Mouse (Mus musculus): ENCODE data around the gene Rbm3.
"Not testable (repeated sequence)": the region's sequence is repeated elsewhere in the genome, so short reads cannot be mapped to it uniquely, and the experiment has no call there.

Rbm3 gene

DNA sequence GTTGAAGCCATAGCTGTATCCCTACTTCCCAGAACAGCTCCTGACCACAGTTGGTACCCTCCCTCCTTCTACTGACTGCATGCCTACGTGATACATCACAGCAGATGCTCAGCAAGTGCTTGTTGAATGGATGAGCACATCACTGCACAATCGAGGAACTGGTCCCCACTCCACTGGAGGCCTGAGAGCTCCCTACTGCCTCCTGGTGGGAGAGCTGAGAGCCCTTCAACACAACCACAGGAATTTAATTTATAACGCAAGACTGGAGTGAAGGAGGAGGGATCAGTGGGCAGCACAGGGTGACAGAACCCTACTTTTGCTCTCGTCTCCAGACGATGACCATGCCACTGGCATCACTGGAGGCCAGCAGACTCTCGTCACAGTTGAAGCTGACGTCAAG is 20.4 kb downstream of the Rbm3 start:
- no peak for DNase-seq

DNA sequence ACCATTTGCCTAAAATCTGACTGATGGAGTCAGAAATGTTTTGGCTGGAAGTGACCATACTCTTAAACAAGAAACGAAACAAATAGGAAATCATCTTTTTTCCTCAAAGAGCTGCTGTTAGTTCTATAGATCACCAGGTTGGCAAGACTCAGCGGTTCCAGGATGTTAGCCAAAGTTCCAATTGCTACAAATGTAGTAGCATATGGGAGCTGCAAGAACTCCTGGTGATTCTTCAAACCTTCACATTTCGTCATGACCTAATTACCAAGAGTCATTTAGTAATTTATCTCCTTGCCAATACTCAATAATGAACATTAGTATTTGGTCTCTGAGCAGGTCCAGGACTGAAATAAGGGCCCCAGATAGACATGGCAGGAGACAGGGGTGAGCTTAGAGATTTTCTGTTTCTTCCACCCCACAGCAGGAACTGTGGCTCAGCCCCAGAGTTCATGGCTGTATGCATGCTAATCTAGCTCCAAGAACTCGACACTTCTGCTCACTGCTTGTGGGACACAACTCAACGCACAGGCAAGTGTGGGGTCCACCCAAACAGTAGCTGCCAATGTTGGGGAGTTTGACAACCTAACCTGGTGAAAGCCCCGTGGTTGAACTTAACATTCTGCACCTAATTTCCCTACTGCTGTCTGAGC is 21.7 kb downstream of the Rbm3 start:
- DNase-seq = peak; percentile 53 to 72

DNA sequence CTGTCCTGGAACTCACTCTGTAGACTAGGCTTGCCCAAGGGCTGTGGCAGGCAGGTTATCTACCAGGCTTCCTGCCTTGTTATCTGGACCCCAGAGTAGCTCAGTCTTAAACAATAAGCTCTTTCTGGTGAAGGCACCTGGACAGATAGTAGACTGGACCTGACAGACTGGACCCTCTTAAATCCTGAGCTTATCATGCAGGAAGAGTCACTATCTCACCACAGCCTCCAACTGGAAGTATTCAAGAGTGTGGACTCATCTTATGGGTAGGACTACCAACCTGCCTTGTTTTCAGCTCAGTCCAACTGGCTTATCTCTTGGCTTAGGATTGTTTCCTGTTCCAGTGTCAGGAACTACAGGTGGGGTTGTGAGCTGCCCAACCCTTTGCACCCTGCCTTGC is 28.4 kb downstream of the Rbm3 start:
- DNase-seq = no peak

DNA sequence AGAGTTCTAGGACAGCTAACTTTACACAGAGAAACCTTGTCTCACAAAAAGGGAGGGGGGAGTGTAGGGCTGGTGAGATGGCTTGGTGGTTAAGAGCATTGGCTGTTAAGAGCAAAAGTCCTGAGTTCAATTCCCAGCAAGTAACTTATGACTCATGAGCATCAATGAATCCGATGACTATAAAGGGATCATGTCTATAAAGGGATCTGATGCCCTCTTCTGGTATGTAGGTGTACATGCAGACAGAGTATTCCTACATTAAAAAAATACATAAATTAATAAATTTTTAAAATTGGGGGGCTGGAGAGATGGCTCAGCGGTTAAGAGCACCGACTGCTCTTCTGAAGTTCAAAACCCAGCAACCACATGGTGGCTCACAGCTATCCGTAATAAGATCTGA is 30.4 kb downstream of the Rbm3 start:
- no peak for DNase-seq

DNA sequence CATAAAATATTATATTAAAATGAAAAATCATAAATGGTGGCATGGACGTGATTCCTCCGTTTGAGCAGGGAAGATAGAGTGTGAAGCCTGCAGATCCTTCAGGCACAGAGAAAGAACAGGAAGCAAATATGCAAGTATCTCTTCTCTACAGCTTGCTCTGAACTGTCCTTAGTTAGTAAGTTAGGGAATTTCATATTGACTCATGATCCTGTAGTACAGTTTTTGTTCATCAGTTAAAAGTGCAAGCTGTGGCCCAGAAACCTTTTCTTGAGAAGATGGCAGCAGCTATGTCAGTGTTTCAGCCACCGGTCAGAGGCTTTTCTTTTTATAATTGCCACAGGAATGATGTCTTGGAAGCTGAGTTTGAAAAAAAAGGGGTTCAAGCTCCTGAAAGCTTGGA is 40.7 kb downstream of the Rbm3 start:
- DNase-seq = no peak

DNA sequence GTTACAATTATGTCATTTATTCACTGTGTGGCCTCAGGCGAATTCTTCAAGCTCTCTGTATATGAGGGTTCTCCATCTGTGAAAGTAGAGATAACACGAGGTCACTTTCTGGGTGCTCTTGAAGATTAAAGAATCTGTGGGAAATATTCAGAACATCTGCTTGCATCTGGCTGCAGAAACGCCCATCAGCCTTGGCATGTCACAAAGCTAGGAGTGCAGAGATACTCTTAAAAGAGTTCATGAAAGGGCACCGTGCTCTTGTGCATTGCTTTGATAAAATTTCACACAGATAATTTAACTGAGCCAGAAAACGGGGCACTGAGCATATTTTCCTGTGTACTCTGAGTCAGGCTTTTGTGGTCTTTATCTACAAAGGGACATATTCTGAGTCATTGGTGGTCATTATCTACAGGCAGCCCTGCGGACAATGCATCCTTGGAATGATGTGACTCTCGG is 43.4 kb downstream of the Rbm3 start:
- no peak for DNase-seq

DNA sequence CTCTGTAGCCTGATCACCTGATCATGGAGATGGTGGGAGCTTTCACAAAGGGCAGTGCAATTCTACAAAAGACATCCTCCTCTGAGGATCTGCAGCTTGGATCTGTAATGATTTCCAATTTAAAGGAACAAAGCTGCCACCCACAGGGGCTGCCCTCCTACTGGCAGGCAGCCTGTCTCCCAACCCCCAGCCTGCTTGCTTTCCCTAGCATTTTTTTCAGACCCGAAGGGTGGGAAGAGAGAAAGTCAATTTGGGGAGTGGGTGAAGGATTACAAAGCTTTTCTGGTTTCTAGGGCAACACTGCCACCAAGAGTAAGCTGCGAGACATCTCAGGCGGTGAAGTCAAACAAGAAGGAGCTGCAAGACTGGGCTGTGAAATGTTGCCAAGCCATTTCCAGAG is 44.7 kb downstream of the Rbm3 start:
- DNase-seq = peak; percentile 10 to 15

DNA sequence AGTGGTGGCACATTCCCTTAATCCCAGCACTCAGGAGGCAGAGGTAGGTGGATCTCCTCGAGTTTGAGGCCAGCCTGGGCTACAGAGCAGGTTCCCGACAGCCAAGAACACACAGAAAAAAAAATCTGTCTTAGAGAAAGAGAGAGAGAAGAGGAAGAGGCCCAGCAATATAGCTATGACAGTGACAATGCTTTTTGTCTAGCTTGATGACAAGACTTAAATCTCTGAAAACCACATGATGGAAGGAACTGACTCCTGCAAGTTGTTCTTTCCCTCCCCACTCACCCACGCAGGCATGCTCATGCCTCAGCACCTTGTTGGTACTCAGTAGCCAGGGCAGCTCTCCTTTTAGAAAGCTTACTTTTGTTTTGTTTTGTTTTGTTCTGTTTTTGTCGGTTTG is 46.2 kb downstream of the Rbm3 start:
- DNase-seq = no peak

DNA sequence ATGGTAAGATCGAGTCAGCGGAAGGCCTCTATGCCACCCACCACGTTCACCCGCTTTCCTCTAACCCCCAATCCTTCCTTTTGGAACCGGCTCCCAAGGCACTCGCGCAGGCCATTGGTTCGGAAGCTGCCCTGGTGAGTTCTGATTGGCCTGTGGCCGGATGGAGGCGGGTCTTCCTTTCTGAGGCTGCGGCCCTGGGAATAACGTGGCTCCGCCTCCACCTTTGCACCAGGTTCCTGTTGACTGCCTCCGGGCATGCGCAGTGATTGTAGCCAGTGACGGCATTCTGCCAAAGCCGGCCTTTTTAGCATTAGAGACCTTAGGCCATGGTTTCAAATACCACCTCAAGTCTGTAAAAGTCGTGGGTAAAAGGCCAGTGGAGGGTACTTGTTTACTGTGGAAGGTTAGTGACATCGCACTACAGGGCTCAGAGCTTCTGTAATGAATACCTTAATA is 48.9 kb downstream of the Rbm3 start:
- peak; percentile 94 to 97 for DNase-seq

DNA sequence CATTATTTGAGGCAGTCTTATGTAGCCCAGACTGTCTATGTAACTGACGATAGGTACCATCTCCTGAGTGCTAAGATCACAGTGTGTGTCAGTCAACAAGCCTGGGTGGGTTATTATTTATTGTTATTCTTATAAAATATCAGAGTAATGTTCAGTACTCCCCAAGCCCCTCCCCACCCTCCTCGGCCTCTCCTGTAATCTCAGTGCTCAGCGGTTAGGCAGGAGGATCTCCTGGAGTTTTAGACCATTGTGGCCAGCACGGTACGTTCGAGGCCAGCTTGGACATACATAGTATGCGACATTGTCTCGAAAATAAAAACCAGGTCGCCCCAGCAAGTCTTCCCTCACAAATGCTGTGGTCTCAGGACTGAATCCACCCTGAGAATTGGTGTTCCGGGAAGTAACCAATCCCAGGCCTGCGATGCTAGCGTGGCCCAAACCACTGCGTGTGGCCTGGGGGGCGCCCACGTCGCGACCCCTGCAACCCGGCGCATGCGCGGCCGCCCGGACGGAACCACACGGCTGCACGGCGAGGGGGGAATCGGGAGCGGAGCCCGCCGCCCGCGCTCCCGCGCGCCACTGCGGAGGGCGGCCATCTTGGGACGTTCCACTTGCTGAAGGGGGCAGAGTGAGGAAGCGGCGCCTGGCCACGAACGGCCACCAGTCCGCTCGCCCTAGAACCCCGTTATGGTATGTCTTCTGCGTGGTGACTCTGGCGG is 49.5 kb downstream of the Rbm3 start:
- DNase-seq = peak; percentile 83 to 93

DNA sequence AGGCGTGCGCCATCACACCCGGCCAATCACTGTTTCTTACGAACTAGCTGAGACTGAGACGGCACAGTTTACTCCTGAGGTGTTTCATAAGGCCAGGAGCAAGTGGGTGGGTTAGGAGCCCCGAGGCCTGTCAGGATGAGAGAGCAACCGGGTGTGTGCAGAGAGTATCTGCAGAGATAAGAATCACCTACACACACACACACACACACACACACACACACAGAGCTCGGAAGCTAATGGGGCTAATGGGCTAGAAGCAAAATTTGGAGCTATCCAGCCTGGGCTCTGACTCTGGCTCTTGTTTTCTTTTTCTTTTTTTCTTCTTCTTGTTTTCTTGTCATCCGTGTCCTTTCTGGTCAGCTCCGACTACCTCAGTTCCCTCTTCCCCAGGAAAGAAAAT is 50.1 kb downstream of the Rbm3 start:
- DNase-seq = peak; percentile 14 to 30

DNA sequence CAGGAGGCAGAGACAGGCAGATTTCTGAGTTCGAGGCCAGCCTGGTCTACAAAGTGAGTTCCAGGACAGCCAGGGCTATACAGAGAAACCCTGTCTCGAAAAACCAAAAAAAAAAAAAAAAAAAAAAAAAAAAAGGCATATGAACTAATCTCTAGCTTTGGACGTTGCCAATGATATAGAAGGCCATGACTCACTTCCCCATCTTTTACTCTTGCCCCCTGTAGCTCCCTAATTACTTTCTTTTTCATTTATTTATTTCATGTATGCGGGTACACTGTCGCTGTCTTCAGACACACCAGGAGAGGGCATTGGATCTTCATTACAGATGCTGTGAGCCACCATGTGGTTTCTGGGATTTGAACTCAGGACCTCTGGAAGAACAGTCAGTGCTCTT is 54.7 kb downstream of the Rbm3 start:
- not testable (repeated sequence) for DNase-seq

DNA sequence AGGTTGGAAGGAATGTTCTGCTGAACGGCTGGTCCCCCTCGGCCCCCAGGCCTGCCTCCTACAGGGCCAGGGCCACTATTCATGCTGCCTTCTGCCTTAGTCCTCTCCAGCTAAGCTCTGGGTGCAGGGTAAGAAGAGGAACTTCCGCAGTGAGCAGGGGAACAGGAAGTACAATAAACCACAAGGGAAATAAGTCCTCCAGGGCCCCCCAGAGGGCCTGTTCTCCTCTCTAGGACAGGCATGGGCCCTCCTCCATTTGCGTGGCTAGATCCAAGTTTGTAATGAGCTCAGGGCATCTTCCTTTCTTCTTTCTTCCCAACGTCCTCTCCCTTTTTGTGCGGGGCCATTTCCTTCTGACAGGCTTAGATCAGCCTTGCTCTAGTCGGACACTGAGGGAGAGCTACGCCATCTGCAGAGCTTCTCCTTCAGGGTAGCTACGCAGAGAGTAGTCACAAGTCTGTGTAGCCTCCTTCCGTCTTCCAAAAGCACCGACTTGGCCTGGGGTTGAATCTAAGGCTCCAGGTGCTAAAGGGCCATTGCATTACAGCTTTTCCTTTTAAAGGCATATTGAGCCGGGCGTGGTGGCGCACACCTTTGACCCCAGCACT is 55.2 kb downstream of the Rbm3 start, which contains the start of gene Was:
TSS of gene Was (minus strand) at position 153 of the 608 bp plus-strand sequence.
- no peak for DNase-seq

DNA sequence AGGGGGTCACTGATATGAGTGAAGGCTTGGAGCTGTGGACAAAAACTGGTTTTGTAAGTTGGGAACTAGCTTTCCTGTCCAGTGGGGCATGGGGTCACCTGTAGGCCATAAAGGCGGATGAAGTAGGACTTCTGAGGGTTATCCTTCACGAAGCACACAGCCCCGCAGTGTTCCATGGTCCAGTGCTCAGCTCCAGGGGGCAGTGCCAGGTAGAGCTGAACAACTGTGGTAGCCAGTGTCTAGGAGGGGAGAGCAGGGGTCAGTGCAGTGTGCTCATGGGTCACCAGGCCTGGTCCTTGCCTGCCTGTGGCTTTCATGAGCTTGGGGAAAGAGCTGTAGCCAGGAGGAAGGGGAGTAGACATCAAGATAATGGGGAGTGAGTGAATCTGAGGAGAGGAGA is 55.9 kb downstream of the Rbm3 start:
- no peak for DNase-seq
